Mouse (Mus musculus): Measurements from ENCODE around the gene Esr1.

Esr1 gene

DNA sequence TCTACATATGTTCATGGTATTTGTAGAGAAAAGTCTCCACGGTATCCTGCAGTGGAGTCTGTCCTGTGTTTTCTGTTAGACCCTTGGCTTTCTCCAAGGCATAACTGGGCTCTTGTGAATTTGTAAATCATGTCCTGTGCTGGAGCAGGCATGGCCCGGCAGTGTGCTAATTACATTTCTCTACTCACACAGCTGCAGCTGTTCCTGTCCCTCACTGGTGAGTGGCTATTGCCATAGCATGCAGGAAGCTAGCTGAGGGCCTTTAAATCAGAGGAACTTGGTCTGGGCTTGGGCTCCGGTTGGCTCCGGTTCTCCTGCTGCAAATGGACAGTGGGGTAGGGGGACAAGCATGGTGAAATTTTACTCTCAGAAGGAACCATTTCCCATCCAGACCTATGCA is 226.7 kb downstream of the Esr1 start:
- DNase-seq (ENCODE audit: low spot score) = no peak

DNA sequence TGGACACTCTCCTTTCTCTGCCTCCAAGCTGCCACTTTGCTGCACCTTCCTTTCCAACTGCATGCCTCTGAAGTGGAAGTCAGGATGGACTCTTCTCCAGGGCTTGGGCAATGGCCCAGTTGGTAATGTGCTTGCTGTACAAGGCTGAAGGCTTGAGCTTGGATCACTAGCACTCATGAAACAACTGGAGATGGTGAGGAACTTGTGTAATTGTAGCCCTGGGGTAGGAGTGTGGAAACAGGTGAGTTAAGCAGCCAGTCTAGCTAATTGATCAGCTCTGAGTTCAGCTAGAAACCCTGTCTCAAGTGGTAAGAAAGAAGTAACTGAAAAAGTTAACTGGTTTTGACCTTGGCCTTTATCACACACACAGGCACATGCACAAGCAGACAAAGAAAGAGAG is 229.6 kb downstream of the Esr1 start:
- DNase-seq (ENCODE audit: low spot score) = no peak

GRCm38 (mm10) chr10:4847523-4847922 is 236.1 kb downstream of the Esr1 start:
- DNase-seq (ENCODE audit: low spot score) = no peak

DNA sequence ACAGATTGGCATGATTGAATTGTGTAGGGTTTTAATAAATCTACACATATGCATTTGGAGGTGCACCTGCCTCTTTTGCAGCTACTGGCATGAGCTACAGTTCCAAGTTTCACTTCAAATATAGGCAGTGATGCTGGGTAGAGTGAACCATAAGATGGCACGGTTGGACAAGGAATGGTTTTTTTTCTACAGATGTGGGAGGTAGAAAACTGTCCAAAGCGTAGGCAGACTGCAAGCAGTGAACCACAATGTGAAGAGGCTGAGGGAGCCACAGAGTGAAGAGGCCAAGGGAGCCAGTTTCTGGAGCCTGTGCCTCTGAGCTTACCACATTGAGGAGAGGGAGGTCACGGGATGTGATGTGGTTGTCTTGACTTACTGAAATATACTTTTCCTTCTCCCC is 238.5 kb downstream of the Esr1 start:
- DNase-seq (ENCODE audit: low spot score) = no peak

DNA sequence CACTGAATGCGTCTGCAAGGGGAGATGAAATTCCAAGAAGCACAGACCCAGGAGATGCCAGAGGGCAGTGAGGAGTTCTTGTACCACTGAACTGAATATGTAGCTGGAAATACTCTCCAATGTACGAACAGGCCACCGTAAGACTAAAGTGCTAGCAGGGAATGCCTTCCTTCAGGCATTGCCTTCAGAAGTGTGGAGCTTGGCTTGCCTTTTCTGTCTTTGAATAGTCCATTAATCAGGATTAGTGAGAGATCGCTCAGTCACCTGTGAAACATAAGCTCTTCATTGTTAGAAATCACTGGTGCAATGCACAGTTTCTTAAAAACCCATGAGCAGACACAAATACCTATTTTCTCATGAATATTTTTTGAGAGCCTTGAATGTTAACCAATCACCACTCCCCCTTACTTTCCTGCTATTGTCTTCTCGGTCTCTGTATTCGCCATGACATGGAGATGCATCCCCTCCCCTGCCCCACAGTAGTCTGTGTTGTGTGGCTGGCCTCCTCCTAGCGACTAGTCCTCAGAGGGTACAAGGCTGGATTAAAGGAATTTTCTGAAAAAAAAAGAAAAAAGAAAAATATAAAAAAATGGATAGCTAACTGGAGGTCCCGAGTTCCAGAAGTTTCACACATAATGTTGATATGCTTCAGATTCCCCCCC is 263.8 kb downstream of the Esr1 start:
- no peak for DNase-seq (ENCODE audit: low spot score)

- DNase-seq (ENCODE audit: low spot score) = no peak
Observed at GRCm38 (mm10) chr10:4881391-4881790, 270.0 kb downstream of the Esr1 start.

GRCm38 (mm10) chr10:4885506-4885905 is 274.1 kb downstream of the Esr1 start:
- no peak for DNase-seq (ENCODE audit: low spot score)

- no peak for DNase-seq (ENCODE audit: low spot score)
Observed at GRCm38 (mm10) chr10:4885961-4886360, 274.6 kb downstream of the Esr1 start.

DNA sequence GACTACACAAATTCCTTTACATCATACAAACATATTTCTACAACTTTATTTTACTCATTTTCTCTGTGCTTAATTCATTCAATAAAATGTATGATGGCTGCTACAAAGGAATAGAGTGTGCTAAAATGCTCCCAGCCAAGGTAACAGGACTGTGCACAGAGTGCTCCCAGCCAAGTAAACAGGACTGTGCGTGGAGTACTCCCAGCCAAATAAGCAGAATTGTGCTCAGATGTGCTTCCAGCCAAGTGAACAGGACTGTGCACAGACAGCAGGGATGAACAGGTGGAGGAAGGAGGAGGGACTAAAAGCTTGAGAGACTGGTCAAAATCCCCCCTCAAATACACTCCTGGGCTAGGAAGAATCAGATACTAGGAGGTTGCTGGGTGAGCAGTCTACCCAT is 282.1 kb downstream of the Esr1 start:
- DNase-seq (ENCODE audit: low spot score) = no peak

GRCm38 (mm10) chr10:4897789-4898188 is 286.4 kb downstream of the Esr1 start:
- DNase-seq (ENCODE audit: low spot score) = no peak

DNA sequence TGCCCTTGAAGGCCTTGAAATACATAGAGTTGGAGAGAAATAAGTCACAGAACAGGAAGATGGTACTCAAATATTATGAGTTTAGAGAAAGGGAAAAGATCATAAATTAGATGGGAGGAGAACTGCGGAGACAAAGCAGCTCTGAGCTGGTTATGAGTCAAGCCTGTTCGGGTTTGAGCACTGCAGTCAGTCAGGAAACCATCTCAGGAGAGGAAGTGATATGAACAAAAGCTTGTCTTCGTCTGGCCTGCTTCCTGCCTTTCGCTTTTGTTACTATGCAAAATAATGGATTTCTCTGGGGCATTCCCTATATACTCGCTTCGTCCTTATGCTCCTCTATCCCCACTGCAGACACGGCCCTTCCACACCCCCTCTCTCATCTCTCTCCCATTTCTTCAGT is 288.9 kb downstream of the Esr1 start:
- no peak for DNase-seq (ENCODE audit: low spot score)

DNA sequence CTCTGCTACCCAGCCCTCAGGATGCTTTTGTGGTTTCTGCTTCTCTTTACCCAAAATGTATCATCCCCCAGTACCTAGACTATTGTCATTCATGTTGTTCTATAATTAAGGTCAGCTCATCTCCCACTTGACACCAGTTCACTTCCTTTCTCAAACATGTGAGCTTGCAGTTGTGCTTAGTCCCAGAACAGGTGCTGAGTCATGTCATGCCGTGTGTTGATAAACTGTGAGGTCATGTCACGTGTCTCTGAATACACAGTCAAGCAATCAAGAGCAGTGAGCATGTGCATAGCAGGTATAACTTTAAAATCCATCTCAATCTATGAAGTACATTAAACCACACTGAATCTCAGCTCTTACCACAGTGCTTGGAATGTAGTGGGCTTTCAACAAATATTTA is 297.9 kb downstream of the Esr1 start:
- no peak for DNase-seq (ENCODE audit: low spot score)

- DNase-seq (ENCODE audit: low spot score) = no peak
Observed at GRCm38 (mm10) chr10:4910451-4910850, 299.1 kb downstream of the Esr1 start.

GRCm38 (mm10) chr10:4919046-4919445 is 307.7 kb downstream of the Esr1 start:
- no peak for DNase-seq (ENCODE audit: low spot score)

DNA sequence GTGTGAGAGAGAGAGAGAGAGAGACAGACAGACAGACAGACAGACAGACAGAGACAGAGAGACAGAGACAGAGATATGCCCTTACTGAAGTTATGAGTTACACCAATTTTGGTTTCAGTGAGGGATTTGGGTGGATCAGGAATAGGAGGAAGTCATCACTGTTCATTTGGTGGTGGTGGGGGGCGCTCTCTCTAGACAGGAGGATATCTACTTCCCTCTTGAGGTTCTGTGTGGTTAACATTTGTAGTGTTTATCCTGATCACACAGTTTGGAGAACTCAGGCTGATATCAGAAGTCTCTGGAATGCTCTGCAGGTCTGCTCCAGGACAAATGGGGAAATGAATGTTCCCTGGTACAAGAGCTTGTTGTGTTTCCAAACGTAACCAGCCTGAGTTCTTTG is 312.2 kb downstream of the Esr1 start:
- DNase-seq (ENCODE audit: low spot score) = no peak

- DNase-seq (ENCODE audit: low spot score) = no peak
Observed at GRCm38 (mm10) chr10:4924391-4924790, 313.0 kb downstream of the Esr1 start.

GRCm38 (mm10) chr10:4943148-4943547 is 331.8 kb downstream of the Esr1 start:
- no peak for DNase-seq (ENCODE audit: low spot score)

- DNase-seq (ENCODE audit: low spot score) = no peak
Observed at GRCm38 (mm10) chr10:4944725-4945124, 333.3 kb downstream of the Esr1 start.

DNA sequence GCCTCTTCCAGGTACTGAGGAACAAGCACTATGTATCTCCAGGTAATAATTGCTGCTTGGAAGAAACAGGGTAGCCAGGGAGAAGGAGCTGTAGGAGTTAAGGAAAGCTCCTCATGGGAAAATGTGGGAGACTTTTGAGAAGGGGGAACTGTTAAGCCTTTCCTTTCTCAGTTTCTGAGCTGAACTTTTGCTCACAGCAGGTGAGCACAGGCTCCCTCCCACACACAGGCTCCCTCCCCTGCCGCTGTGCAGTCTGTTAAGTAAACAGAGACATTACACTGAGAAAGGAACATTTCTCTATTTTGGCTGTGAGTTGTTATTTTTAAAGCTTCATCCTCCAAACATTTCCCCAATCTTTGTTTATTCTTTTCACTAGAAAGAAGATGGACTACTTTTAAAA is 354.4 kb downstream of the Esr1 start:
- no peak for DNase-seq (ENCODE audit: low spot score)

GRCm38 (mm10) chr10:4971156-4971555 is 359.8 kb downstream of the Esr1 start:
- DNase-seq (ENCODE audit: low spot score) = no peak

DNA sequence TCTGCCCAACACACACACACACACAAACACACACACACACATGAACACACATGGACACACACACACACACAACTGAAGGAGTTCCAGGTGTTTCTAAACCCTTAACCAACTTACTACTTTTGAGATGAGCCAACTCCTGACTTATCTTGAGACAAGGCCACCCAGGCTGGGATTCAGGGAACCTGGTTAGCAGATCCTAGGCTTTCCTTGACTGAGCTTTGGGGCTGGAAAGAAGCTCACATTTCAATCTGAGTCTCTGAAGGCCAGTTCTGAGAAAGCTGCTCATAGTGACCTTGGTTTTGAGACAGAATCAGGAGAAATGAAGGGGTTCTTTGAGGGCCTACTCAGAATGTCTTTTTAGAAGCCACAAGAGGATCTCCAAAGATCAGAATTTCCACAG is 360.2 kb downstream of the Esr1 start:
- DNase-seq (ENCODE audit: low spot score) = no peak

DNA sequence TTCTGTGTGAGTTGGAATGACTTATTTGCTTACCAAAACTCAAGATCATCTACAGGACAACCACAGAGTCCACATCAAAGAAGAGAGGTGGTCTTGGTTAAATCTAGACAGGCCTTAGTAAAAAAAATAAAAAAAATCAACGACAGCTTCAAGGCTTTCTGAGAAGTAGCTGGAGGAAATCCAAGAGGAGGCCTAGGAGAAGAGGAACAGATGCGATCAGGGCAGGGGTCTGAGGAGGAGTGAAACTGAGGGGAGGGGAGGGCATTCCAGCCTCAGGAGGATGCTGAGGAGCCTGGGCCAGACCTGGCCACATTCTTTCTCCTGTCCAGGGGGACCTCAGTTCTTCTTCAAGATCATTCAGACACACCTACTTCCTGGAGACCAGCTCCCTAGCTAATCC is 360.6 kb downstream of the Esr1 start:
- no peak for DNase-seq (ENCODE audit: low spot score)

- no peak for DNase-seq (ENCODE audit: low spot score)
Observed at GRCm38 (mm10) chr10:4974246-4974645, 362.9 kb downstream of the Esr1 start.

DNA sequence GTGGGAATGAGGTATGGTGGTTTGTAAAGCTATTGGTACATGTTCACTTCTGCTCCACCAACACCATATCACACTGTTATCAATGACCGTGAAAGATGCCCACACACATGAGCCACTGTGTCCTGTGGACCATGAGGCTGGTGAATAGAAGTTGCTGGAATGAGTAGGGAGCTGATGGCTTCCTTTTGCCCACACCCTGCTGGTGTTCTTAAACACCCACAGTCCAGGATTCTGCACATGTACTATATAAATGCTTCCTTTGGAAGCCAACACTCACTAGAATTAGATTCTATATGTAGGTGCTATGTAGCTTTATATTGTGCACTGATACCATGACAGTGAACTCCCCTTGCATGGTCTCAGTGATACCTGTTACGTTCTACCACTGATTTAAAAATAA is 365.2 kb downstream of the Esr1 start:
- DNase-seq (ENCODE audit: low spot score) = no peak

- no peak for DNase-seq (ENCODE audit: low spot score)
Observed at GRCm38 (mm10) chr10:4977374-4977773, 366.0 kb downstream of the Esr1 start.
